Mouse (Mus musculus) limb, embryonic 12.5 days (tissue): ENCODE measurements around the gene Myo16. TPM values are rescaled to one million over a fixed set of nuclear protein-coding genes. Genes with fewer than 3 reads are reported as not detected.

Source experiments
- ATAC-seq: fragments of 200-750 bp; cut with Nextera tagmentation; 2 replicates; pipeline ENCODE4 v1.8.0; 2017; ENCODE audit warnings: low read depth, moderate TSS enrichment; ENCODE audit not compliant: insufficient number of reproducible peaks, insufficient read depth, low FRiP score, low TSS enrichment
- H3K27ac ChIP-seq: fragments of 300-500 bp; sonication (generic); 2 replicates; pipeline ENCODE4 v1.5.1; 2016; ENCODE audit warnings: mild to moderate bottlenecking, moderate library complexity
- H3K27me3 ChIP-seq: fragments of 300-500 bp; sonication (generic); 2 replicates; pipeline ENCODE4 v1.6.1; 2016; ENCODE audit warnings: mild to moderate bottlenecking, moderate library complexity
- H3K36me3 ChIP-seq: fragments of 300-500 bp; sonication (generic); 2 replicates; pipeline ENCODE4 v1.6.1; 2016; ENCODE audit warnings: mild to moderate bottlenecking, moderate library complexity
- H3K4me1 ChIP-seq: fragments of 300-500 bp; sonication (generic); replicated peaks from 2 replicates; pipeline ENCODE4 v1.6.1; 2016
- H3K4me2 ChIP-seq: fragments of 300-500 bp; sonication (generic); 2 replicates; pipeline ENCODE4 v1.6.1; 2016; ENCODE audit warnings: mild to moderate bottlenecking, moderate library complexity
- H3K4me3 ChIP-seq: fragments of 300-500 bp; sonication (generic); replicated peaks from 2 replicates; pipeline ENCODE4 v1.5.1; 2016; ENCODE audit warnings: mild to moderate bottlenecking
- H3K9ac ChIP-seq: fragments of 300-500 bp; sonication (generic); replicated peaks from 2 replicates; pipeline ENCODE4 v1.6.1; 2016; ENCODE audit warnings: mild to moderate bottlenecking, moderate library complexity
- H3K9me3 ChIP-seq: fragments of 300-500 bp; sonication (generic); 2 replicates; pipeline ENCODE4 v1.6.1; 2016; ENCODE audit warnings: mild to moderate bottlenecking, moderate library complexity
- WGBS: fragments of 180-500 bp; shearing (Covaris S2); methylation state at CpG from one replicate; pipeline ENCODE4 v1.1.7; 2016; 5-methylcytosine and 5-hydroxymethylcytosine counted together
- polyA plus RNA-seq: library from polyadenylated mRNA; unstranded; fragments of >200 nt; fragmentation: Nextera tagmentation; extraction: Ambion mirVana; gene quantifications from 2 replicates; pipeline ENCODE4 v1.2.1, GENCODE M21; 2016

Myo16 gene
- polyA plus RNA-seq, 1 experiment from 2014 or later = 0.50 TPM

DNA sequence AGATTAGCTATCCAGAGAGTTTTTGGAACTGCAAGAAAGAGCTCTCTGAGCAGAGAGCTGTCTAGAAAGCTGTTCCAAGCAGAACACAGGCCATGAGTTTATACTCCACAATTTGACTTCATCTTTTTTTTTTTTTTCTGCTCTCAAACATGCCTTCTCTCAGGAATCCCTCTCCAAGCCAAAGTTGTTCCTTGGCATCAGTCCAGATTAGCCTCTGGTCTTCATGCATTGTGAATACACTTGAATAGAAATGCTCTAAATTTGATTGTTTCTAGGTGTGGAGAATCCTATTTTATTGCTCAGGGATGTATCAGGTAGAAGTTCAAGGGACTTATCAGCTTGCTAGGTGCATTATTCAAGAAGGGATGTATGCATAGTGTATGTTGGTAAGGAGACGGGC is 151.0 kb downstream of the Myo16 start:
- ATAC-seq = no peak

DNA sequence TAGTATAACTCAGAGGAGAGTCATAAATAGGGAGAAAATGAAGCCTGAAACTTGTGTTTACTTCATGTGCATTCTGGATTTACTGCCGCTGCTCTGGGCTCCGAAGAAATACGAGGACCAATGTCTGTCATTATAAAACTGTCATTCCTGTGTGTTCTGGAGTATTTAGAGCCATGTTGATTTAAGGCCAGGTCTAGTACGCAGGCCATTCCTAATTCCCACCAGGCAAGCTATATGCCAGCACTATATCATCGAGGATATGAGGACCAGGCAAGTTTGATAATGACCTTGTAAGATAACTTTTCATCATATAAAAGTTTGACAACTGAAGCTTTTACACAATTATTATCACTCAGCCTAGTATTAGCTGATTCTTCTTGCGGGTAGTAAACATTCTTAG is 153.6 kb downstream of the Myo16 start:
- no peak overlapping the region for H3K9ac ChIP-seq
- H3K27me3 ChIP-seq = peaks cover 4% of the 10 kb centered on the region; the same call in 1 of the 2 replicates
- ATAC-seq = no peak
- 28% methylated on average over 6 of the region's 6 CpGs for WGBS
- no peaks in the 10 kb centered on the region for H3K9me3 ChIP-seq
- 0 out of 2 replicates have a peak, but pooled peaks cover 6% of the 10 kb centered on the region for H3K4me1 ChIP-seq
- H3K4me2 ChIP-seq = no peak overlapping the region
- H3K27ac ChIP-seq = no peak overlapping the region
- H3K36me3 ChIP-seq = no peaks in the 10 kb centered on the region
- H3K4me3 ChIP-seq = no peak overlapping the region

More for the DNA sequence above, 151.0 kb downstream of the Myo16 start:
- H3K4me2 ChIP-seq = no peak overlapping the region
- H3K9me3 ChIP-seq = no peaks in the 10 kb centered on the region
- H3K4me1 ChIP-seq = 0 out of 2 replicates have a peak, but pooled peaks cover 6% of the 10 kb centered on the region
- H3K36me3 ChIP-seq = no peaks in the 10 kb centered on the region
- no peak overlapping the region for H3K27ac ChIP-seq
- WGBS = 79% methylated on average over 1 of the region's 1 CpGs
- no peak overlapping the region for H3K4me3 ChIP-seq
- H3K27me3 ChIP-seq = peaks cover 4% of the 10 kb centered on the region; the same call in 1 of the 2 replicates
- H3K9ac ChIP-seq = no peak overlapping the region

DNA sequence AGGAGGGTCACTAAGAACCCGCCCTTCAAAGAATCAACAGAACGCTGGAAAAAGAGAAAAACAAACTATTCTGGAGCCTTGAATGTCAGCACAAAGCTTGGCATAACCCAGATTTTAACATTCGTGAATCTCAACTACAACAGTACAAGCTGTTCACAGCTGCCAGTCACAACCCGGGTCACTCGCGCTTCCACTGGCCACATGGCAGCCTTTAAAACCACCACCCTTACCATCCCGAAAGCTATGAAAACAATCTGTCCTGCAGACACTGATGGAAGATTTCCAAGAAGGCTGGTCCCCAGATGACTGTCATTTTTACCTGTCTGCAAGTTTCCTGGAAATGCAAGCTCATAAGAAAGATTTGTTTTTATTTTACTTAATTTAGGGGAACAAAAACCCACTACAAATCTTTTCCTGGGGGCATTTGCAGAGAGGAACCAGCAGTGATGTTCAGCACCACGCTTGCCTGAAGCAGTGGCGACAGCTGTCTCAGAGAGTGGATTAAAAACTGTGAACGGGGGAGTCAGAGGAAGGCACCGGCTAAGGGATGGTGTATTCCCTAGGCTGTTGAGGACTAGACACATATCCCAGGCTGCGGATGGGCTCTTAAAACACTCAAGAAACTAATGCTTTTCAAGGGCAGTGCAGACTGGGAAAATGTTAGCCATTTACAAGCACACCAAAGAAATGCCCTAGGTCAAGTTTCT is 154.2 kb downstream of the Myo16 start:
- ATAC-seq = no peak
- Histone ChIP-seq H3K4me2 (no peak overlapping the region), H3K9me3 (no peaks in the 10 kb centered on the region), H3K4me3 (no peak overlapping the region), H3K9ac (no peak overlapping the region), H3K27ac (no peak overlapping the region), H3K4me1 (0 out of 2 replicates have a peak, but pooled peaks cover 6% of the 10 kb centered on the region), H3K27me3 (peaks cover 4% of the 10 kb centered on the region; the same call in 1 of the 2 replicates), H3K36me3 (no peaks in the 10 kb centered on the region)
- 42% methylated on average over 12 of the region's 12 CpGs for WGBS

DNA sequence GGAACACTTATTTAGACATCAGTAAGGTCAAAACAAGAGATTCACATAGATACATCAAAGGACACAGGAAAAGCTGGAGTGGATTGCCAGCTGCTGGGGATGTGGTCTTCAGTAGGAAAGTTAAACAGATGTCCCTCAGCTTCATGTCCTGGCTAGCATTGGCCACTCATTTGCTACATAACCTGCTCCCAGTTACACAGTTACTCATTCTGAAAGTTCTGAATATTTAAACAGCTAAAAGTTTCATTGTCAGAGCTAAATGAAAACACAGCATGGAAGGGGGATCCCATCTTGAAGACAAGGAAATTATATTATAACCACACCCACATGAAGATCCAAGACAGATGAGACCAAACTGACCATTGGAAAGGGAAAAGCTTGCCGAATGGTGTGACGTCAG is 156.8 kb downstream of the Myo16 start:
- Histone ChIP-seq H3K9ac (no peak overlapping the region), H3K4me1 (0 out of 2 replicates have a peak, but pooled peaks cover 6% of the 10 kb centered on the region), H3K27ac (no peak overlapping the region), H3K27me3 (peaks cover 4% of the 10 kb centered on the region; the same call in 1 of the 2 replicates), H3K36me3 (no peaks in the 10 kb centered on the region), H3K4me2 (no peak overlapping the region), H3K4me3 (no peak overlapping the region), H3K9me3 (no peaks in the 10 kb centered on the region)
- ATAC-seq = no peak
- 78% methylated on average over 2 of the region's 2 CpGs for WGBS

DNA sequence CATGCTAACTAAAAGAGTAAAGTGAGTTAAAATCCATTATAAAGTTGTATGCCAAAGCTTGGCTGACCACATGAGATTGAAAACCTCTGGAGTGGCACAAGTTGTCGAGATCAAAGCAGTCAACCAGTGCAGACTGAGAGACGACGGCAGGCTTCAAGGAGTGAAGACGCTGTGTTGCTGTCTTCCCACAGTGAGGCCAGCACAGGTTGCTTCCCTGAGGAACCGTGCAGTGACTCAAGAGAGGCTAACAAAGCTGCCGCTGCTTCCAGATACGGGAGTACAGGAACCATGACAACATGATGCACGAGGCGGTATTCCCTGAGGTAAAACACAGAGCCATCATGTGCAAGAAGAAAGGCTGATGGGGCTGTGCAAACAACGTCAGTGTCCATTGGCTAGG is 158.6 kb downstream of the Myo16 start:
- no peaks in the 10 kb centered on the region for H3K9me3 ChIP-seq
- peaks cover 4% of the 10 kb centered on the region; the same call in 1 of the 2 replicates for H3K27me3 ChIP-seq
- no peaks in the 10 kb centered on the region for H3K36me3 ChIP-seq
- no peak overlapping the region for H3K27ac ChIP-seq
- H3K4me3 ChIP-seq = no peak overlapping the region
- 72% methylated on average over 10 of the region's 10 CpGs for WGBS
- no peak overlapping the region for H3K4me2 ChIP-seq
- no peak overlapping the region for H3K9ac ChIP-seq
- no peak for ATAC-seq
- H3K4me1 ChIP-seq = 0 out of 2 replicates have a peak, but pooled peaks cover 6% of the 10 kb centered on the region

DNA sequence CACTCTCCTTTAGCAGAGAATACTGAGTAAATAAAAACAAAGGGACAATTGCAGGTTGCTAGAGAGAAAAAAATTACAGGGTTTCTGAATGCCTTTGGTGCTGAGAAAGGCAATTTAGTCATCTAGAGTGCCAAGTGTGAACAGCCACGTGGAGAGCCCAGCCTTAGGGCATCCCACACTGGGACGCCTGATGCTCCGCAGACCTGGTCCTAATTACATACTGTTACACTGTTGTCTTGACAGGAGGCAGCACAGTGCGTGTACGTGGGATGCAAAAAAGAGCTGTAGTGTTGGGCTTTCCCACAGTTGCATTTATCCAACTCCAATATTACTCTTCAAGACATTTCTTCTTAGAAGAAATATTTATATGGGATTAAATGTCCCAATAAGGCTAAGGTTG is 162.5 kb downstream of the Myo16 start:
- Histone ChIP-seq H3K27ac (no peak overlapping the region), H3K4me2 (no peak overlapping the region), H3K9me3 (no peaks in the 10 kb centered on the region), H3K4me3 (no peak overlapping the region), H3K27me3 (no peaks in the 10 kb centered on the region), H3K36me3 (no peaks in the 10 kb centered on the region), H3K4me1 (no peaks in the 10 kb centered on the region), H3K9ac (no peak overlapping the region)
- ATAC-seq = no peak
- 23% methylated on average over 5 of the region's 5 CpGs for WGBS

DNA sequence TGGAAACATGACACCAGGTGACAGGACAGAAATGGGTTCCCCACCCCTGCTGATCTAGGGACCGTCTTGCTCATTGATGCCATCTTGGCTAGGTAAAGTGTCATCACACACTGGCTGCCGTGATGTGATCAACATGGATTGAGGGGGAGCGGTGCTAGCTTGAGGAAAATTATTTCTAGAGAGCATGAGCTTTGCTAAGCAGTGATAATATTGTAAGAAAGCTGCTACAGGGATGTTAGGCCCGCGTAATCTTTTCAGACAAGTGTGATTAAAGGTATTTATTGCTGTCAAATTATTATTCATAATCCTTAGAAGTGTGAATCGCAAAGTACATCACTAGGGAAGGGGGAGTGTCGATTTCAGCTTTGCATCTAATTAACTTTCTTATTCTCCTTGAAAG is 164.4 kb downstream of the Myo16 start:
- H3K9ac ChIP-seq = no peak overlapping the region
- no peaks in the 10 kb centered on the region for H3K27me3 ChIP-seq
- H3K4me1 ChIP-seq = no peaks in the 10 kb centered on the region
- H3K9me3 ChIP-seq = no peaks in the 10 kb centered on the region
- H3K36me3 ChIP-seq = no peaks in the 10 kb centered on the region
- ATAC-seq = no peak
- H3K27ac ChIP-seq = no peak overlapping the region
- no peak overlapping the region for H3K4me2 ChIP-seq
- 82% methylated on average over 7 of the region's 7 CpGs for WGBS
- no peak overlapping the region for H3K4me3 ChIP-seq

DNA sequence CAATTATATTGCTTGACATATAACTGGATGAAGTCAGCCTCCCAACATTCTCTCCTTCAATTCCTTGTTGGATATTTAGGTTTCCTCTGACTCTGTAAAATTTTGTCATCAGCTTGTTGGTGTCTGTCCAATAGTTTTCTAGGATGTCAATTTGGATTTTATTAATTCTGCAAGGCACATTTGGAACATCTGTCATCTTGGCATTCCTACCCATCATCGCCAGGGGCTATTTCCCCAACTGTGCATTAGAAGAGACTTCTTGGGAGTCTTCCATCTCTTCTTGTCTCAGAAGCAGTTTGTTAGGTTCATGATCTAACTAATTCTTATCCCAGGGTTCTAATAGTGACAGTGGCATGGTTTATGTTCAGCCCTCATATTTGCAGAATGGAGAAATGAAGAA is 196.7 kb downstream of the Myo16 start:
- Histone ChIP-seq H3K27me3 (peaks cover 6% of the 10 kb centered on the region; the same call in 1 of the 2 replicates), H3K9me3 (peaks cover 4% of the 10 kb centered on the region), H3K4me3 (no peak overlapping the region), H3K4me2 (no peak overlapping the region), H3K36me3 (no peaks in the 10 kb centered on the region), H3K9ac (no peak overlapping the region), H3K27ac (no peak overlapping the region), H3K4me1 (peaks cover 5% of the 10 kb centered on the region)
- ATAC-seq = no peak
- WGBS = 70% methylated on average over 1 of the region's 1 CpGs

DNA sequence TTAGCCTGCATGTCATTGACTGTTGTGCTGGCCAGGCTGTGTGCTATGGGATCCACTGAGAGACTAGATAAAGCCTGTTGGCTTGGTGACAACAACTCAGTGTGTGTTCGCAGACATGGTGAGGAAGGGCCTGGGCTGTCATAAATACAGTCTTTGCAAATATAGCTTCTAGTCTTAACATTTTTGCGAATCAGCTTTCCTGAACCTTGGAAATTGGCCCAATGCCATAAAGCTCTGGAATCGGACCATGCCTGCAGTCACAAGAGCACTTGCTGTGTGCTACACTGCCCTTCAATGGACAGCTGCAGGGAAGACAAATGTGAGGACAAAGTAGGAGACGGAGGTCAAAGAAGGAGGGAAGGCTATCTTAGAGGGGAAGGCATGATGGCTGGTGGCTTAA is 205.0 kb downstream of the Myo16 start:
- 91% methylated on average over 4 of the region's 4 CpGs for WGBS
- H3K4me1 ChIP-seq = peaks cover 9% of the 10 kb centered on the region

DNA sequence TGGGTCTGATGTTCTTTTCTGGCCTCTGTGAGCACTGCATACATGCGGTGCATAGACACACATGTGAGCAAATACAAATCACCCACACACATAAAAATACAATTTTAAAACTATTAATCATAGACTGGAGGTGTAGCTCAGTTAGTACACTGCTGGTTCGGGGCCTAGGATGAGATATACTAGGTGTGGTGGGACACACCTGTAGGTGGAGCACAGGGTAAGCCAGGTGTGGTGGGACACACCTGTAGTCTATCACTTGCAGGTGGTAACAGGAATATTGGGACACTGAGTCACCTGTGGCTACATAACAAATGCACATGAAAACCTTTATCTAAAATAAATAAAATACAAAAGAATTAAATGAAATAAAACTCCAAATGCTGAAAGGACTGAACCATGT is 209.2 kb downstream of the Myo16 start:
- Histone ChIP-seq H3K9me3 (no peaks in the 10 kb centered on the region), H3K4me3 (no peak overlapping the region), H3K36me3 (no peaks in the 10 kb centered on the region), H3K4me2 (no peak overlapping the region), H3K27ac (no peak overlapping the region), H3K4me1 (peaks cover 19% of the 10 kb centered on the region), H3K9ac (no peak overlapping the region), H3K27me3 (peaks cover 28% of the 10 kb centered on the region)
- ATAC-seq = no peak
- 84% methylated on average over 2 of the region's 2 CpGs for WGBS

More for the DNA sequence above, 205.0 kb downstream of the Myo16 start:
- Histone ChIP-seq H3K9me3 (no peaks in the 10 kb centered on the region), H3K27ac (no peak overlapping the region), H3K27me3 (peaks cover 24% of the 10 kb centered on the region), H3K4me2 (no peak overlapping the region), H3K36me3 (no peaks in the 10 kb centered on the region), H3K4me3 (no peak overlapping the region), H3K9ac (no peak overlapping the region)
- ATAC-seq = no peak

DNA sequence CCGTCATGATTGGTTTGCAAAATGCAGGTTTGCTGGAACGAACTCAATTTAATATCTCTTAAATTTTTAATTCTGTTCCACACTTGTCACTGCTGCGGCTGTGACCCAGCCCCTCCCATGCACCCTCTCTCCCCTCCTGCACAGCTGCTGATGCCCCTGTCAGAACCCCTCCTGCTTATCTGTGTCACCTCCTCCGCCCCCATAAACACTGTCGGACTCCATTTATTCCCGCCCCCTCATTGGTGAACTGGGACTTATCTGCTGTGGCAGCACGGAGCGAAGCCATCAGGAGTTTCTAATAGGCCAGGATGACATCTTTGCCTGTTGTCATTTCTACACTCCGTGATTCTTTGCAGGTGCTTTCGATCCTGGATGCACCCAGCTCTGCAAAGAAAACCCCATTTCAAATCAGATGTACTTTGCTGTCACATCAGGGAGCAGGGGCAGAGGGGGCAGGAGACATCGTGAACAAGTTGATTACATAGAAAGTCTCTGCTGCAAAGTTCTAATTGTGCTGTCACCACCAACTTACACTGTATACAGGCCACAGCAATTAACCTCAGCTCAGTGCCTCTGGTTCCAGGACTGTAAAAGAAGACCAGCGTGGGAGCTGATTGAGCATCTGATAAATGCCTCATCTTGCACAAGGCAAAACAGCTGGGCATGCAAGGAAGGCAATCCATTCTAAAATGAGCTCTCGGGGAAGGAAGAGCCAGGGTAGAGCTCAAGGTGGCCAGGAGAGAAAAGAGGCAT is 210.1 kb downstream of the Myo16 start:
- Histone ChIP-seq H3K27ac (no peak overlapping the region), H3K9me3 (no peaks in the 10 kb centered on the region), H3K27me3 (peaks cover 28% of the 10 kb centered on the region), H3K9ac (no peak overlapping the region), H3K36me3 (no peaks in the 10 kb centered on the region), H3K4me1 (peaks cover 19% of the 10 kb centered on the region), H3K4me2 (no peak overlapping the region), H3K4me3 (no peak overlapping the region)
- no peak for ATAC-seq
- 46% methylated on average over 13 of the region's 13 CpGs for WGBS
